In the genomic region with DNA sequence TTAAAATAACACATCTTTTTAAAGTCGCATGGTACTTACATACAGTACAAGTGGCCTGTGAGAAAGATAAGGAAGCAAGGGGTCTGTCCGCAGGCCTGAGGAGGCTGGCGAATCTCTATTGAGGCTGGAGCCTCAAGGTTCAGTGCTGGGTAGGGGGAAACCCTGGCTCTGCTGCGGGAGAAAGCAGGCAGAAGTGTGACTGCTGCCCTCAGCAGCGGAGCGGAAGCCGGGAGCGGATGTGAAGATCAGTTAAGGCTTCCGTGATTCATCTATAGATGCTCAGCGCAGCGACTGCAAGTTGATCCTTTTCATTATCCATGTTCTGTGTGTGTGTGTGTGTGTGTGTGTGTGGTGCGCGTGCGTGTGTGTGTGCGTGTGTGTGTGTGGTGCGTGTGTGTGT, we compare ENCODE assay signal across 9 mouse cellular contexts. TPM values are rescaled to one million over a fixed set of nuclear protein-coding genes. Genes with fewer than 3 reads are reported as not detected.
DNase-seq lines count a peak whose midpoint lies in the region; ATAC-seq and TF ChIP-seq lines count a peak whose summit lies in the region.
"Had no signal": no experiment of that assay in that cellular context is flagged by ENCODE, and none has a peak within 500 bp of the region (broad histone marks: within the 10 kb centered on the region; RNA-seq: fewer than 3 reads in every experiment).

No protein-coding gene starts in this region.

- TF ChIP-seq POLR2A in kidney, adult 2 months (IDR thresholded peaks at IDR 0.05; ENCODE audit: low read depth, low read length): no peak

- 58% methylated on average over 16 of the region's 16 CpGs for WGBS in kidney, embryonic 16.5 days
- WGBS in kidney, adult 2 months: 62% methylated on average over 16 of the region's 16 CpGs

- in situ Hi-C loops in ES-E14 (cut with MboI; ENCODE audit: low sequenced_read_pairs in 2 of 2, unreplicated experiment in 2 of 2): loop anchor here in 1 of 2 experiments (10.0 kb wide), 1 partner anchor 62 kb away; no protein-coding TSS in a partner anchor

- ATAC-seq in kidney, embryonic 16.5 days (ENCODE audit: low FRiP score, low TSS enrichment): no peak
- ATAC-seq in granulocyte monocyte progenitor cell, adult 5-6 weeks (replicated peaks; ENCODE audit: poor library complexity, severe bottlenecking): peak; percentile 54
- ATAC-seq in erythroid progenitor cell, adult 5-6 weeks (replicated peaks; ENCODE audit: low FRiP score, poor library complexity, severe bottlenecking): no peak

- DNase-seq in kidney, postnatal 14 days: no peak
- no peak for DNase-seq in ES-E14 (ENCODE audit: low read depth, low spot score)
- peak; percentile 16 to 40 for DNase-seq in natural killer cell, adult 2 months (ENCODE audit: low spot score in 2 of 2)
- no peak for DNase-seq in right cerebral cortex, postnatal 36 days (ENCODE audit: low spot score in 2 of 2)
- DNase-seq in kidney, adult 2 months: no peak
- DNase-seq: heart, postnatal 10 days had no signal

- H3K27ac ChIP-seq in kidney, embryonic 16.5 days (ENCODE audit: low read length): no peak overlapping the region
- H3K27ac ChIP-seq in ES-E14 (ENCODE audit: insufficient read depth, low read depth, low read length, poor library complexity, severe bottlenecking): no peak overlapping the region; the same call in 1 of the 2 replicates
- H3K27ac ChIP-seq in kidney, adult 2 months (ENCODE audit: insufficient read depth, low read depth, low read length): no peak overlapping the region

- no peaks in the 10 kb centered on the region for H3K27me3 ChIP-seq in kidney, embryonic 16.5 days (ENCODE audit: insufficient read depth, low read length)
- H3K27me3 ChIP-seq in kidney, adult 2 months (replicated peaks; ENCODE audit: control insufficient read depth, insufficient read depth, low read length): no peaks in the 10 kb centered on the region

- no peak overlapping the region for H3K9ac ChIP-seq in kidney, embryonic 16.5 days (replicated peaks; ENCODE audit: low read length)
- 0 out of 2 replicates have a peak overlapping the region, but pooled peaks have one; percentile 25 for H3K9ac ChIP-seq in ES-E14 (ENCODE audit: insufficient read depth, low read depth, low read length, poor library complexity, severe bottlenecking)

- H3K36me3 ChIP-seq in kidney, embryonic 16.5 days (ENCODE audit: insufficient read depth, low read length): no peaks in the 10 kb centered on the region
- no peaks in the 10 kb centered on the region for H3K36me3 ChIP-seq in ES-E14 (ENCODE audit: control insufficient read depth, insufficient read depth, low read length, poor library complexity, severe bottlenecking)
- no peaks in the 10 kb centered on the region for H3K36me3 ChIP-seq in kidney, adult 2 months (ENCODE audit: control insufficient read depth, insufficient read depth, low read length)

- H3K4me3 ChIP-seq in kidney, embryonic 16.5 days (ENCODE audit: low read length): 0 out of 2 replicates have a peak overlapping the region, but pooled peaks have one; percentile 9
- H3K4me3 ChIP-seq in ES-E14 (ENCODE audit: insufficient read depth in 1 of 2, low read depth in 1 of 2, low read length in 2 of 2, poor library complexity in 1 of 2, severe bottlenecking in 1 of 2): peak overlapping the region; percentile 56 to 61
- no peak overlapping the region for H3K4me3 ChIP-seq in kidney, adult 2 months (ENCODE audit: insufficient read depth, low read depth, low read length)

- H3K9me3 ChIP-seq in kidney, embryonic 16.5 days (ENCODE audit: low read length): no peaks in the 10 kb centered on the region
- no peaks in the 10 kb centered on the region for H3K9me3 ChIP-seq in ES-E14 (ENCODE audit: control insufficient read depth, insufficient read depth, low read depth, low read length)

- H3K4me2 ChIP-seq in kidney, embryonic 16.5 days (replicated peaks; ENCODE audit: low read depth, low read length): no peak overlapping the region; the same call in 1 of the 2 replicates

- TF ChIP-seq CTCF in kidney, adult 2 months (conservative IDR thresholded peaks at IDR 0.05; ENCODE audit: insufficient read depth, insufficient read length, low read depth, low read length): no peak

- H3K4me1 ChIP-seq in kidney, embryonic 16.5 days (ENCODE audit: insufficient read depth, low read length): no peaks in the 10 kb centered on the region
- H3K4me1 ChIP-seq in ES-E14 (ENCODE audit: control insufficient read depth in 2 of 2, insufficient read depth in 2 of 2, low read length in 2 of 2, poor library complexity in 1 of 2): no peaks in the 10 kb centered on the region; a peak in 1 of 4 replicates
- H3K4me1 ChIP-seq in kidney, adult 2 months (ENCODE audit: control insufficient read depth, insufficient read depth, low read length): no peaks in the 10 kb centered on the region

TF ChIP-seq in ES-E14, 5 proteins besides CTCF, POLR2A, EP300 and RAD21:
- TF ChIP-seq HCFC1 (IDR thresholded peaks at IDR 0.05; ENCODE audit: borderline replicate concordance, insufficient read depth, low read length): no peak
- no peak for TF ChIP-seq MAFK (IDR thresholded peaks at IDR 0.05; ENCODE audit: insufficient read depth, low read depth, low read length)

RNA-seq across cellular contexts. Expression of a gene that starts 8.1 kb away (rescaled TPM):
- 12.3 and 13.6 TPM in 2 replicates for polyA plus RNA-seq in kidney, embryonic 16.5 days (2015; fragmentation: Nextera tagmentation; extraction: Ambion mirVana)
- total RNA-seq in ES-E14 (2012; rRNA removed): 6.8 and 8.8 TPM in 2 replicates
- 2.7 and 7.8 TPM in 2 replicates for total RNA-seq in granulocyte monocyte progenitor cell, adult 5-6 weeks (2014; fragmentation: Nextera tagmentation)
- total RNA-seq in granulocyte monocyte progenitor cell, adult 5-6 weeks (2017): 3.3 and 4.4 TPM in 2 replicates
- total RNA-seq in erythroid progenitor cell, adult 5-6 weeks (2015; ENCODE audit: low replicate concordance): not detected in 2 replicates
- total RNA-seq in erythroid progenitor cell, adult 5-6 weeks (2017; ENCODE audit: low replicate concordance): 0.13 and 1.7 TPM in 2 replicates
- 5.7 and 7.2 TPM in 2 replicates for polyA plus RNA-seq in kidney, adult 2 months (2012; rRNA removed)

RNA-seq across cellular contexts. Expression of a gene that starts 47.1 kb away (rescaled TPM):
- polyA plus RNA-seq in kidney, embryonic 16.5 days (2015; fragmentation: Nextera tagmentation; extraction: Ambion mirVana): 65.1 and 68.4 TPM in 2 replicates
- total RNA-seq in ES-E14 (2012; rRNA removed): 65.4 and 73.5 TPM in 2 replicates
- 57.5 and 59.4 TPM in 2 replicates for total RNA-seq in granulocyte monocyte progenitor cell, adult 5-6 weeks (2014; fragmentation: Nextera tagmentation)
- total RNA-seq in granulocyte monocyte progenitor cell, adult 5-6 weeks (2017): 88.2 and 111 TPM in 2 replicates
- total RNA-seq in erythroid progenitor cell, adult 5-6 weeks (2015; ENCODE audit: low replicate concordance): 110 and 132 TPM in 2 replicates
- total RNA-seq in erythroid progenitor cell, adult 5-6 weeks (2017; ENCODE audit: low replicate concordance): 101 and 116 TPM in 2 replicates
- polyA plus RNA-seq in kidney, adult 2 months (2012; rRNA removed): 30.5 and 34.5 TPM in 2 replicates

Comparison
In these comparisons a context has a peak if more than half of its experiments do, and no peak if none do; other contexts are left out.
1. DNase-seq: peak in natural killer cell, adult 2 months (2 of 2); none in kidney, postnatal 14 days (single experiment), ES-E14 (single experiment), right cerebral cortex, postnatal 36 days (0 of 2) and kidney, adult 2 months (single experiment).